Mouse (Mus musculus): ENCODE data around the gene Zbtb20.

Zbtb20 gene

DNA sequence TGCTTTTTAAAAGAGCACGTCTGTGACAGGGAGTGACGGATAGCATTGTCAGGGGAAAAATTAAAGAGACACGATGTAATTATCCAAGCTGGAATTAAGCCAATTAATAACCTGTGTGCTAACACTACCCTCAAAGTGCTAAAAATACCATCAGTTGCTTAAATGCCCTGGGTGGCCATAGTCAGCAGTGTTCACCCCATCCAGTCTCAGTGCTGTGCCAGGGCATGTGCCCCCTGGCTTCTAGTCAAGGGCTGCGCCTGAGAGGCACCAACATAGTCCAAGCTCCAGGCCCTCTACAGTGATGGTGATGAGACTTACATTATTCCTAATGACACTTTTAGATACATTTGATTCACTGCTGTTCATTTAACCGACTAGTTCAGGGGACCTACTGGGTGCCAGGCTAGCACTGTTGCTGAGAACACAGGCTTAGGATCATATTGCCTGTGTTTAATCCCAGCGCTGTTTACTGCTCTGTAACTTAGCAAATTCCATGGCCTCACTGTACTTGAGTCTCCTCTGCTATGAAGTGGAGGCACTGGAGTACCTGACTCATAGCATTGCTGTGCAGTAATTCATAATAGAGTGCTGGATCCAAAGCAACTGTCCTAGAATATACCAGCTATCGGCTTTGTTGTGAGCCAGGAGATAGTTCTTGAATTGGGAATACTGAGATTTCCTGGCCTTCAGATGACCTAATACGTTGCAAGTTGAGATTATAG is 624.6 kb downstream of the Zbtb20 start:
- no peak for DNase-seq

DNA sequence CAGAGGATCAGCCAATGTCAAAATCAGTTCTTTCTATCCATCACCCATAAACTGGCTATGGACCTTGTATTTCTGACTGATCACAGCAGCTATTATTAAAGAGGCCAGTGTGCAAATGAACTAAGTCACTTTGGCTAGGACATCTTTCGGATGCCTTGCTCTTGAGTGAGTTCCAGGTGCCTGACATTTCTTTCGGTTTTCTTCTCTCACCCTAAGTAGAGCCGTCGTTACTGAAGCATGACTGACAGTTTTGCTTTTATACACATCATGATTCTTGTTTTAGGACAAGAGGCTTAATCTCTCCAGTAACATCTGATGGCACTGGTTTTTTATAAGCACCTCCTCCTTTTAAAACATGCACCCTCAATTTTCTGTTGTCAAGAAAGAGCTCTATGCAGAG is 625.6 kb downstream of the Zbtb20 start:
- DNase-seq = no peak

DNA sequence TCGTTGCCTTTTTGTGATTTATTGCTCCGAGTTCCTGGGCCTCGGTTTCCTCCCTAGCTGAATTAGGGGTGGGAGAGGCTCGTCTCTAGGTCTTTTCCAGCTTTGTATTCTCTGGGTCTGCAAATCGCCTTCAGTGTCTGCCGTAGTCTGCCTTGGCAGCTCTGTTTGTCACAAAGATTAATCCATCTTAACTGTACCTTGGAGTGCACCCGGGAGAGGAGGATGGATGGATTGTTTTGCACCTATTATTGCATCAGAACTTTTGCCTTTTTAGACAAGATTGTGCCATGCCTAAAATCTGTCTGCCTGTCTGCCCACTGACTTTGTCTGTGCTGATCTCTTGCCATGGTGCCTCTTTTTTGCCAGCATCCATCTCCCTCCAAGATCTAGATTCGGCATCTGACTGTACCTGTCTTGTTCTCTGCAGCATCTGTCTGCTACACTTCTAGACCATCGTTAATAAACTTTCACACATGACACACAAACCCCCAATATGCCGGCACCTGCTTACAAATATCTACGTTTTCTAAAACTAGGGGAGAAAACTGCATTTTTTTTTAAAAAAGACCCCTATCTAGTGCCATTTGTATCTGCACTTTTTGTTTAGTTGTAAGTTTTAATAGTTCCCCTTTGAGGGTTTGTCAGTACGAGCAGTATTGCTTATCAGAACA is 626.8 kb downstream of the Zbtb20 start:
- DNase-seq = no peak

DNA sequence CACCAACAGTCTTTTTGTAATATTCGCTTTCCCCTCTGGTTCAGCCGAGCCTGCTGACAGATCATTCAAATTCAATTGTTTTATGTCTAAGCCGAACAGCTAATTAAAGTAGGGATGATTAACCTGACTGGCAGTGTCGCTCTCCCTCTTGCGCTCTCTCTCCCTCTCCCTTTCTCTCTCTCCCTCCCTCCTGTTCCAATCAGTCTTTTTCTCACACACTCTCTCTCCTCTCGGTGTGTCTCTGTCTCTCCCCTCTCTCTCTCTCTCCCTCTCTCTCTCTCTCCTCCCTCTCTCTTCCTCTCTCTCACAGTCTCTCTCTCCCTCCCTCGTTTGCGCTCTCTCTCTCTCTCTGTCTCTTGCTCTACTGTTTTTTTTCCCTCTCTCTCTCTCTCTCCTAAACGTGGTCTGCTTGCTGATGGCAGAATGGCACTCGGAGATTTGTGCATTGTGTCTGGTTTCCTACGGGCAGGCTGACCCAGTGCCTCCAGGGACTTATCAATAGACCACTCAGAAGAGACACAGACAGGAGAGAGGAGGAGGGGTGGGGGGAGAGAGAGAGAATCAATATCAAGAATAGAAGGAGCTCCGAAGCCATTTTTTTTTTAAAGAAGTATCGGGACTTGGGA is 627.4 kb downstream of the Zbtb20 start:
- no peak for DNase-seq

DNA sequence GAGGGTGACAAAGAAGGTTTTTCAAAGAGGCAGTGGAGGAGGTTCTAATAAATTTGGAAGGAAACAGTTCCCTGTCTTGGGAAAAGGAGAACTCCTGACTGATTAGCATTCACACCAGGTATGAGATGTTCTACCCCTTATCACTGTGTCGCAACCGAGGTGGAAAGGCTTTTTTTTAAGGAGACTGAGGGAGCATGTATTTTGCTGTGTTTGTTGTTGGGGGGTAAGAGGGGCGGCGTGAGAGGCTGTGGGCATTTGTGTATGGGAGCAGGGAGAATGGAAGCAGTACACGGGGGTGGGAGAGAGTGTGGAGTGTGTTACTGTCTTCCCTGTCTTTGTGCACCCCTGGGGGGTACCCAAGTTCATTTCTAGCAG is 627.9 kb downstream of the Zbtb20 start:
- no peak for DNase-seq

DNA sequence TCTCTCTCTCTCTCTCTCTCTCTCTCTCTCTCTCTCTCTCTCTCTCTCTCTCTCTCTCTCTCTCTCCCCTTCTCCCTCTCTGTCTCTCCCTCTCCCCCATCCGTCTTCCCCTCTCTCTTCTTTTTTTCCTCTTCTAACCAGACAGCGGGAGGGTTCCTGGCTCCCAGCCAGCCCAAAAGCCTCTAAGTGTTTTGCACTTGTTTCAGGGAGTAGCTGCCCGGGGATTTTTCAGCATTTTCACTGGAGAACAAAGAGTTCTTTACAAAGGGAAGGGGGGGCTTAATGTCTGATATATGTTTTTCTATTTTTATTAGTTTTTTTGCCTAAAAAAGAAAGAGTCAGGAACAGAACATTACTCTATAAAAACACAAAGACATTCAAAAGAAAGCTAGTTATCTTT is 628.5 kb downstream of the Zbtb20 start:
- DNase-seq = peak; percentile 55 to 74

DNA sequence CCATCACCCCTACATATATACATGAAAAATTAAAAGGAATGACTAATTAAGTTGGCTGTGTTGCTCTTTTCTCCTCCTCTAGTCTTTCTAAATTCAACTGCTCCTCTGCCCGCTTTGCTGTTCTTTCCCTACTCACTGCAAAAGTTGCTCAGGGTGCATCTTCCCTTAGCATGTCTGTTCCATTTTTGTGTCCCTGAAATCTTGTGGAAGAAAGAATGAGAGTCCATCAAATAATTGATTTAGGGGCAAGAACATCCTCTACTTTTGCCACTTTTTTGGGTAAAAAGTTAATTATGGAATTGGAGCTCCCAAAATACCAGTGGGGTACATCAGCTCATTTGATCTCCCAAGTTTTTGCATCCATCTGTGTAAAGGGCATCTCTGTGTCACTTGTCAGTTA is 628.9 kb downstream of the Zbtb20 start:
- DNase-seq = no peak

DNA sequence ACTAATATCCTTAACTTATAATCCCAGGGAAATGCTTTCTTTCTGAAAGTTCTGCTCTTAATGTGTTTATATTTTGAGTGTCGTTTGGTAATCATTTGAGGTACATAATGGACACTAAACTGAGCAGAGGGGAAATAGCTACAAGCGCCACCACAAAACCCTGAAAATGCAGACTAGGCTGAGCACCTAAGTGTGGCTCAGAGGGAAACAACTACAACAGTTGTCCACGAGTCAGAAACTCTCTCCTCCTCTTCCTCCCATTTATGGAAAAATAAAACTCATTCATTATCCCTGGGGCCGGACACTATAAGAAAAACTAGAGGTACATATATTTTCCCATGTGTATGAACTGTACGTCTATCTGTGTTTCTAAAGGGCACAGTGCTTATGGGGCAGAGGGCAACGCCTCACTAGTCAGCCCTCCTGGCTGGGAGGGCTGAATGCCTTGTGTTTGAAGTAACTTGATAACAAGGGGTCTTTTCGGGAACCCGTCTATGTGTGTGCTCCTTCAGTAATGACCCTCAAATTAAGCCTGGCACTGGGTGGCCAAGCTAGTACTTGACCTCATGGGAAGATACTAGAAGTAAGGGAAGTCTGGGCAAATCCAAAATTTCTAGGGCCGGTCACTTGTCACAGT is 629.8 kb downstream of the Zbtb20 start:
- no peak for DNase-seq

DNA sequence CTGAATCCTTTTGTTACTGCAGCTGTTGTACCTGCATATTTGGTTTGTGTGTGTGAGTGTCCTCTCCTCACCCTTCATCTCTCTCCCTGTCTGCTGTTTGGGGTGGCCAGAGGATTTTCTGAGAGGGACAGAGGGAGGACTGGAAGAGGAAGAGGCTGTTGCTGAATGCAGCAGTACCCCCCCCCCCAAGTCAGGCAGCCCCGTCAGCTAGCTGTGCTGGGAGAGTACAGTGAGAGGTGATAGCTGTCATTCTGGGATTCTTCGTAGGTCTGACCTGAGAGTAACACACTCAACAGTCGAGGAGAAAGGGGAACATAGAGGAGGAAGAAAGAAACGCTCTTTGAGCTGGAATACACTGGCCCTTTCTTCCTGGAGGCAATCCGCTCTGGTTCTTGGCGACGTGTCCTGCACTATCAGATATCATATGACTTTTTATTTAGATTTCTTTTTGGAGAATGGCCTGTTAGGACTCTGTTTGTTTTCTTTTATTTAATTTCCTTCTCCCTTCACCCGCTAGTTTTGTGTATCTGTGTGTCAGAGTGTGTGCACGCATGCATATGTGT is 630.6 kb downstream of the Zbtb20 start:
- DNase-seq = no peak

DNA sequence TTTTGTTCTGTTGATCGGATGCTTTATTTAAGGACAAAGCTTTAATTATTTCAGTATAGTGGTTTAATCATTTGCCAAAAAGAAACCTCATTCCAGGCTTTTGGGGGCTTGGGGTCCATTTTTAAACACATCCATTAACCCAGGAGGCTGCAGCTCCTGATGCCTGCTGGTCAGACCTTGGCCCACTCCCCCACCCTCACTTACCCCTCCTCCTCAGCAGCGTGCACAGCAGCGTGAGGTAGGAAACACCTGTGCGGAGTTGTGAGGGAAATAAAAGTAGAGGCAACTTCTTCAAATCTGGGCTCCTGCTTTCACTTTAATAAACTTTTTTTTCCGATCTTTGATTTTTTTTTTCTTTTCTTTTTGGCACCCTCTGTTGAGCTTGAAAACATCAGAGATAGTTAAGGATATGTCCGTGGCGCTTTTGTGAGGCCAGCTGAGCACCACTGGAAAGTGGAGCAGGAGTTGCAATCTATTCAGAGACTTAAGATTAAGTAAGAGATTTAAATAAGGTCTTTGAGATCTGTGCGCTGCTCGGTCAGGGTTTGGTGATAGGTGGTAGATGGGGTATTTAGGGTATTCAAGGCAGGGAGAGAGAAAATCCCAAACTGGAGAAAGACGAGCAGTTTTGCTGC is 631.2 kb downstream of the Zbtb20 start:
- DNase-seq = no peak

DNA sequence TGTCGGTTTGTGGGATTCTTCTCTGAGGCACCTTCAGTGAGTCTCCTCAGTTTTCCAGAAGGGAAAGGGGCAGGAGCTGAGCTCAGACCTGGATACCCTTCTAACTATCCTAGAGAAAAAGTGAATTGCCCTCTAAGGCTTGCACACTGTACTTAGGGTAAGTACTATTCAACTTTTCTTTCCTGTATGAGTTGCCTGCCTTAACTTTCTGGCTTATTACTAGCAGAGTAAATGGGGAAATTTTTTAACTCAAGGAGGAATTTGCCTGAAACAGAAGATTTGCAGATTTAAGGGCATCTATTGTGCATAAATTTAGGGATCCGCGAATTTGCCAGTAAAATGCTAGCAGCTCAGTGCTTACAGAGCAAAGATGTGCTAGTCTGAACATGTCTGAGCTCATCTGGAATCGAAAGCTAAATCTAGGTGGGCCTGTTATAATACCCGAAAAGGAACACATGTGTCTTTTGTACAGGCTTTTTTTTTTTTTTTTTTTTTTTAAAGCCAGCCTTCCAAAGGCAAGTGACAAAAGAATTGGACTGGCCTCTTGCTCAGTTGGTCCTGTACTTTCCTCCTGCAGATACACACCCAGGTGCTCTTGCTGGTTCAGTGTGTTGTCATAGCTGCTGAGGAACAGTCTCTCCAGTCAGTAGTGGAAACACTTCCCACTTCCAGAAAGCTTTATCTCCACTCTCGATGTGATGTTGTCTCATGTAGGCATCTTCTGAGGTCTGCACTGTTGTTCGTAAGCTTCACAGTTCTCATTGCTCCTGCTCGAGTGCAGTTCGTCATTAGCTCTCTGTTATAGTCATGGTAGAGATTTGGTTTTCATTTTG is 632.7 kb downstream of the Zbtb20 start:
- DNase-seq = no peak

DNA sequence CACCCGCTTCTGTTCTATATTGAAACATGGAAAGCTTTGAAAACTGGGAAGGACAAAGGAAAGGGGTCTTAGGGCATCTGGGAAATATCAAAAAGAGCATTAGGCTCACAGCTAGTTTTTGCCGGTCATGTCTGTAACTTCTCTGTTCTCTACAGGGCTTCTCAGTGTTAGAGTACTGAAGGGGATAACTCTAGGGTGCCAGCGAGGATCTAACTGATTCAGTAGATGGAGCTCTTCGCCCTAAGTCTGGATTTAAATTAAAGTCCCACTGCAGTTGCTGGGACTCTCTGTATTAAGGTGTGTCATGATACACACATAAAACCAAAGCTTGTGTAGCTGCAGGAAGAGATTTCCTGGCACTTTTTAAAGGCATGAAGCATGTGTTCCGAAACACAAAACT is 634.8 kb downstream of the Zbtb20 start:
- no peak for DNase-seq

DNA sequence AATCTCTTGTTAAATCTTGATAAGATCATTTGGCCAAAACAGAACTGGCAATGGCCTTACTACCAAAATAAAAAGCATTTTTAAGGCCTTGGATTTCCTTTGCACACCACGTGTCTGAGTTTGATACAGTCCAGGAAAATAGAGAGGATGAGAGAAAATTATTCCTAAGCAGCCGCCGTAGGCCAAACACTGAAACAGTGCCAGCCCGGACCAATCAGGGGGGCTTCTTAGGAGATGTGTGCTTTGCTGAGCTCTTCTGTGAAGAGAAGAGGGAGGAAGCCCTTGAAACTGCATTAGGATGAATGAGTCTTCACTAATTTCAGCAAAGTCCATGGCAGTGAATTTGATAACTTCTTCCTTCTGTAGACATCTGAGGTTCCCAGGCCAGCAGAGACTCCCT is 635.9 kb downstream of the Zbtb20 start:
- DNase-seq = no peak

DNA sequence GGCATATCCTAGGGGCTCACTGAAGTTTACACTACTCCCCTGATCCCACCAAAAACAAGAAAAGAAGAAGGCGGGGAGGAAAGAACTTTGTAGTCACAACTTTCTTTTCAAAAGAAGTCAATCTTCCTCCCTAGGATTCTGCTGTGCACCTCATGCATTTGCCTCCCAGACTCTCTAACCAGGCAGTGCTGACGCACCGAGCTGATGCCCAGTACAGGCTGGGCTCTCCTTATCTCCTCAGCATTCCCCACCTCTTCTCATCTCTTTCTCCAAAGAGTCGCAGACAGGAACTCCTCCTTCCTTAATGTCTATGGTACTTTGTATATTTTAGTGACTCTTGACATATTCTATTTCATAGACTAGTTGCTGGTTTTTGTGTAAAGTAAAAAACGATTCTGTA is 638.3 kb downstream of the Zbtb20 start:
- DNase-seq = no peak

DNA sequence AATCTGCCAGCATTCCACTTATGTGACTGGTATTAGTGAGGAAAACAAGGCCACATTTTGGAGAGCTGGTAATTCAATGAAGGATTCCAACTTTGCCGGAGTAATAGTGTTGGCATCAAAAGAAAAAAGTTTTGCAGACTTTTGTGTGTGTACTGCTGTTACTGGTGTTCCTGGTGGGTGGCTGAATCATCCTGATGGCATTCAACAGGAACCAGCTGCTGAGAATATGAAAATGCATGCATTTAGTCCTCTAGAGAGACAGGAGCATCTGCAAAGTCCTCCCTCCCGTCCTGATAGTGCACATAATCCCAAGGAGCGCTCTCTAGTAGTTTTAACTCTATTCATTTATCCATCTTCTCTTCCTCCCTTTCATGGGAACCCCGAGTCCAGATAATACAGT is 639.9 kb downstream of the Zbtb20 start:
- DNase-seq = no peak

DNA sequence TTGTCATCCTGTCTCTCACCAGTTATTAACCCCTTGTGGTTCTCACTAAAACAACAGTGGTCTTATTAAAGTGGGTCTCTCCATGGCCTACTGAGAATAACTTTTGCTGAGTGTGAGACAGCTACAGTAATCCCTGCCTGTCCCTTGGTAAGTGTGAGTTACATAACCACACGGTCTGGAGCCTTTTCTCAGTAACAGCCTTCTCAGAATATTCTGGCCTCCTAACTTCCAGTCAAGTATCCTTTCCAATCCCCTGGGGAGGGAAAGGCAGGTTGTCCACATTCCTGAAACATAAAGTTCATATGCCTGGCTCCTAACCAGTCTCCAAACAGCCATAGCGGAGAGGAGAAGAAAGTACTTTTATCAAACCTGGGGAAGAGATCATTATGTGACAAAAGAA is 644.6 kb downstream of the Zbtb20 start:
- DNase-seq = no peak

DNA sequence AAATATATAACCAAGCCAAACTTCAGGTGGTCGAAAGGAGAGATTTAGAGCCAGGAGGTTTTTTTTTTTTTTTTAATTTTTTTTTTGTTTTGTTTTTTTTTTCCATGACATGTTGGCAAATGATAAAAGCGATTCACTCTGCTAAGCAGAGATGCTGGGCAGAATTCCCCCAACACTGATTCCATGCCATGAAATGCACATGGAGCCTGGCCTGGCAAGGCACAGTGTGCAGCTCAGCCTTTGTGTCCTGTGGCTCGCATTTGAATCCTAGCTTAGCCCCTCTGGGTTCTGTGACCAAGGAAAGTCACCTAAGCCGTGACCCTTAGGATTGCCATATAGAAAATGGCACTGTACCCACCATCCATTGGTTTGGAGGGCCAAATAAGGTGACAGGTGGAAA is 646.8 kb downstream of the Zbtb20 start:
- DNase-seq = no peak

DNA sequence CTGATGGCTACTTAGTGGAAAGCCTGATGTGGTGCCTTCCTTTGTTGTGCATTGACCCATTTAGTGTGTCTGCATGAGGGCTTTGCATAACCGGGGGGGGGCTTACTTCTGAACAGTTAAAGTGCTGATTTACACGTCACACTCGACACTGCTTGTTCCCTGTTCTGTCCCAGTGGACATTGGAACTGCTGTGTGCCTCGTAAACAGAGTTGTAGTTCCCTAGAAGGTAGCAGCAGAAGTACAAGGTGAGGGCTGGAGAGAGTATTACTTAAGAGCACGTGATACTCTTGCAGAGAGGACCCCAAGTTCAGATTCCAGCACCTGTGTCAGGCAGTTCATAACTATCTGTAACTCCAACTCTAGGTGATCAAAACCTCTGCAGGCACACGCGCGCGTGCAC is 648.5 kb downstream of the Zbtb20 start:
- no peak for DNase-seq

DNA sequence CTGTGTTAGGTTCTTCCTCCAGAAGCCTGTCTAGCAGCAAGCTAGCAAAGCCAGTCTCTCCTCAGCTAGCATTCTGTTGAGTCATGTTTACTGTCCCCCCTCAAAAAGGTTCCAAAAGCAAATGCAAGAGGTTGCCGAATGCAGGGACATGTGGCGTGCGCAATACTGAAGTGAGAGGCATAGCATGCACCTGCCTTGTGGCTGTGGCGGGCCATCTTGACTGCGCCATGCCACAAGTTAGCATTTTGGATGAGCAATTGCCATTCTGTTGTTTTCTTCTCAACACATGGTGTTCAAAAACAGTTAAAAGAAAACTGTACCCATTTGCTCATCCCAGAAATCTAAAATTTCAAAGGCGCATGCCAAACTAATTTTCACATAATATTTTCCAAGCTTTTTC is 649.9 kb downstream of the Zbtb20 start:
- DNase-seq = no peak

DNA sequence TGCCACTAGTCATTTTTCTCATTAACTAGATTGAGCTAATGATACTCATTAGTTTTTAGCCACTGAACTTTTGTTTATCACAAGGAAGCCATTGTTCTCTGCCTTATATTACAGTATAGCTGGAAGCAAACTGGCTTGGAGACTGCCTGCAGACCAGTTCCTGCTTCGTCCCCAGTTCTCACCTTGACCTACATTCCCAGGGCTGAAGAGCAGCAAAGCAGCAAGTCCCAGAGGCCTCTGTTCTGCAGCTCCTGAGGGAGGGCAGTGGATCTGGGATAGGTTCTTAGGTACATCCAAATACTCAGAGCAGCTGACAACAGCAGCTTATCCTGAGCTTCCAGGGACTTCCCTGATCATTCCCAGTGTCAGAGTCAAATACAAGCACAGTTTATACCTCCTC is 652.6 kb downstream of the Zbtb20 start:
- DNase-seq = no peak

DNA sequence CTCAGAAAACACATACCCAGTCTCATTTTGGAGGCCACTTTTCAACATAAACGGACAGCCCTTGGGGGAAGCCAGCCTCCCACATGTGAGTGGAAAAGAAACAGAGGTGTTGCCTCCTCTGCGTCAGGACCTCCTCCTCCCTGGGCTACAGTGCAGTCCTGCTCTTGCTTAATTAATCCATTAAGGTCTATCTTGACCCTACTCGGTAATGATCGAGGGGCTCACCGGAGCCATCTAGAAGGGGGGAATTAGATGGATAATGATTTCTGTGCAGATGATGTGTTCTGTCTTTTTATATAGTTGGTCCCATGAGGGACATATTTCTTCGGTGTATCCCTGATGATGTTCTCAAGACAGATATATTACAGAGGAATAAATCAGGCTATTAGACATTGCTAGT is 655.6 kb downstream of the Zbtb20 start:
- DNase-seq = no peak

DNA sequence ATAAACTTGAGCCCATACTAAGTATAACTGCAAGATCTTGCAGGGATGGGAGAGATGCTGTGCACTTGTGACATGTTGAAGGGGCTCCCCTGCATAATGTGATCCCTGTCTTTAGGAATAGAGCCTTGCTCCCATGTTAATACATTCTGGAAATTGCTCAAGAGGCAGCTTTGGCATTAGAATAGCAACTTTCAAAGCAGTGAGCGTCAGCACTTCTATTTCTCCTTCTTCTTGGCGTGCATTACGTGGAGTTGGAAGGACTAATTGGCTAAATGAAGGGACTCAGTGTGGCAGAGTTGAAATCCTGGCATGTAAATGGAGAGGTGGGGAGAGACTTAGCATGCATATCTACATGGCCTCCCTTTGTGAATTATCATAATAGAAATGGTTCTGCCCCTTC is 658.4 kb downstream of the Zbtb20 start:
- no peak for DNase-seq
